Mouse (Mus musculus) retina, postnatal 7 days (tissue): ENCODE results near the gene Suclg2.

Source experiments
- DNase-seq: peaks from one replicate; pipeline ENCODE4 v3.0.0-alpha.2; 2012; ENCODE audit warnings: low read depth, low spot score

The Suclg2 gene

GRCm38 (mm10) chr6:95700191-95700590, 18.4 kb downstream of the Suclg2 start:
- no peak for DNase-seq

GRCm38 (mm10) chr6:95699326-95699725, 19.3 kb downstream of the Suclg2 start:
- no peak for DNase-seq

- no peak for DNase-seq
These were observed 20.0 kb downstream of the Suclg2 start for GRCm38 (mm10) chr6:95698536-95699162.

- no peak for DNase-seq
These were observed 23.7 kb downstream of the Suclg2 start for GRCm38 (mm10) chr6:95694910-95695309.

- no peak for DNase-seq
These were observed 33.4 kb downstream of the Suclg2 start for GRCm38 (mm10) chr6:95685242-95685641.

- DNase-seq = no peak
These were observed 38.9 kb downstream of the Suclg2 start for GRCm38 (mm10) chr6:95679718-95680117.

GRCm38 (mm10) chr6:95679261-95679660, 39.3 kb downstream of the Suclg2 start:
- DNase-seq = no peak

GRCm38 (mm10) chr6:95676951-95677350, 41.6 kb downstream of the Suclg2 start:
- no peak for DNase-seq

GRCm38 (mm10) chr6:95676439-95676838, 42.2 kb downstream of the Suclg2 start:
- DNase-seq = no peak

GRCm38 (mm10) chr6:95675059-95675705, 43.4 kb downstream of the Suclg2 start:
- peak; percentile 56 for DNase-seq

GRCm38 (mm10) chr6:95674651-95675050, 43.9 kb downstream of the Suclg2 start:
- no peak for DNase-seq

GRCm38 (mm10) chr6:95669335-95669729, 49.3 kb downstream of the Suclg2 start:
- DNase-seq = no peak

- DNase-seq = no peak
These were observed 49.8 kb downstream of the Suclg2 start for GRCm38 (mm10) chr6:95668629-95669334.

- DNase-seq = no peak
These were observed 60.9 kb downstream of the Suclg2 start for GRCm38 (mm10) chr6:95657671-95658070.

GRCm38 (mm10) chr6:95653662-95654061, 64.9 kb downstream of the Suclg2 start:
- DNase-seq = no peak

- no peak for DNase-seq
These were observed 65.8 kb downstream of the Suclg2 start for GRCm38 (mm10) chr6:95652774-95653173.

- no peak for DNase-seq
These were observed 67.2 kb downstream of the Suclg2 start for GRCm38 (mm10) chr6:95651391-95651876.

- no peak for DNase-seq
These were observed 68.4 kb downstream of the Suclg2 start for GRCm38 (mm10) chr6:95650082-95650722.

GRCm38 (mm10) chr6:95649123-95649663, 69.4 kb downstream of the Suclg2 start:
- no peak for DNase-seq

GRCm38 (mm10) chr6:95637416-95637815, 81.2 kb downstream of the Suclg2 start:
- DNase-seq = no peak

GRCm38 (mm10) chr6:95635411-95635810, 83.2 kb downstream of the Suclg2 start:
- no peak for DNase-seq

GRCm38 (mm10) chr6:95629071-95629470, 89.5 kb downstream of the Suclg2 start:
- DNase-seq = no peak
